Mouse (Mus musculus) embryonic fibroblast, embryonic 13.5 days (primary cell): ENCODE measurements around the gene Stat6.

Experiments used
- CTCF ChIP-seq: IDR thresholded peaks from 2 replicates; pipeline ENCODE4 v1.5.1; 2011; ENCODE audit warnings: mild to moderate bottlenecking, control low read depth, low read length, moderate library complexity, borderline replicate concordance; ENCODE audit not compliant: insufficient read depth
- POLR2A ChIP-seq: IDR thresholded peaks from 2 replicates; pipeline ENCODE4 v1.6.1; 2011; ENCODE audit warnings: low read depth, mild to moderate bottlenecking, control low read depth, low read length, moderate library complexity

DNA sequence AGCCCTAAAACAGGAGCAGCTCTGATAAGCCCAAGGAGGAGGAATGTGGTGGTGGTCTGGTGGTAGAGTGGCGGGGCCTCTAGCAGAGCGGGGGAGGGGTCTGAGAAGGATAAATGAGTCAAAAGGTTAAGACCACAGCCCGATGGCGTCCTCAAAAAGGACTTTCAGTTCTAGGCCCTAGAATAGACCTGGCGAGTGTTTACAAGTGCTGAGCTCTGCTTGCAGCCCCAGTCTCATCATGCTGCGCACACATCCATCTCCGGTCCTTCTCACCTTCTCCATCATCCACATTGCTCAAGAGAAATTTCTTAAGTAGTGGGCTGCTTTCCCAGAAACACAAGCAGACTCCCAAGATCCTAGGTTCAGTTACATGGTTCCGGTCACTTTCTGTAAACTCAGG, 44.2 kb upstream of the Stat6 start:
- TF ChIP-seq CTCF (no peak), POLR2A (no peak)
